Mouse (Mus musculus): ENCODE measurements around the gene Clip1.

Clip1 gene

DNA sequence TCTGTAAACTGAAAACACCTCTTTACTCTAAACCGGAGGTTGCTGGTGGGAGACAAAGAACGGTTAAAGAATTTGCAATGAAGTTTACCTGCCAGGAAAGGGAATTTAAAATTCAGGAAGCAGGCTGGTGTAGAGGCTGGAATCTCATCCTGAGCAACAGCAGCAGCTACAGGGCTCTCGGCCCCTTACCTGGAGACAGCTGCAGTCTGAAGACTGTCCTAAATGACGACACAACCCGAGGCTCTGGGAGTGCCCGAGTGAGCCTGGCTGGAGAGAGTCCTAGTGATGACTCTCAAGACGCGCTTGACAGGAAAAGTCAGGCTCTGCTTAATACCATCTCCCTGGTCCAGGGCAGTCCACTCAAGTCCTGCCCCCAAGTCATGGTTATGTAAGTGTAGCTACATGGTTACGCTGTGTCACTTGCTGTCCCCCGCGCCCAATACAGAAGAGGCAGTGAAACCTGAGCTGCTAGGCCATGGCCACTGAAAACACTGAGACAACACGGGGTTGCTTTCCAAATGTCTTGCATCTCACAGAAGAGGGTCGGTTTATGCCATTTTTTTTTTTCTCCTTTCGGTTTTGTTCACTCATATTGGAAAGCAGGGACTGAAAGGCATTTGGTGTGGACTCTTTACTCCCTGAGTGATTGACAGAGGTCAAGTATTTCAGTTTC lies 13.5 kb downstream of the Clip1 start:
- DNase-seq: peak; percentile 76

DNA sequence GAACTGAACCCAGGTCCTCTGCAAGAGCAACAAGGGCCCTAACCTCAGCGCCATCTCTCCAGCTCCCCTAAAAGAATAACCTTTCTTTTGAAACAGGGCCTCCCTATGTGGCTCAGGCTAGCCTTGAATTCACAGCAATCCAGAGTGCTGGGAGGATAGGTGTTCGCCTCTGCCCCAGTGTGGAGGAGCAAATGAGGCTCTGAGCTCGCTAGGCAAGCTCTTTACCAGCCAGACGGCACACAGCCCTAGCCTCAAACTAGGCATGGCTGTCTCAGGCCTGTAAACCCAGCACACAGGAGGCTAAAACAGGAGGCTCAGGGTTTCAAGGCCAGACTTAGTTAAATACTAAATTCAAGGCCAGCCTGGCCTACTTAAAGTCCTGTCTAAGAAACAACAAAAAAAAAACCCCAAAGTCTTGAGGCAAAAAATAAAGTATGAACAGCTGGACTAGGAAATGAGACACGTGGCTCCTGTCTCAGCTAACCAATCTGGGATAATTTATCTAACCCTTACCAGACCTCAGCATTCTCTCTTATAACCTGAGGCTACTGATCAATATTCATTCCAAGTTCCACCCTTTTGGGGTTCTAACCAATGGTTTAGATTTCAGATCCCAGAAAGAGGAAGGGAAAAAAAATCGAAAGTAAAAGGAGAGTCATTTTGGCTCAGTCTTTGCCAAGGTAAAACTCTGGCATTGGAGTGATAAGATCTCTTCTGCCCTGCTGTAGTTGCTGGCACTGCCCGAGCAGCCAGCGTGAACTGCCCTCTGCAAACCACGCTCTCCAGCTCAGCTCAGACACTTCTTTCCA lies 14.2 kb downstream of the Clip1 start:
- no peak for DNase-seq

DNA sequence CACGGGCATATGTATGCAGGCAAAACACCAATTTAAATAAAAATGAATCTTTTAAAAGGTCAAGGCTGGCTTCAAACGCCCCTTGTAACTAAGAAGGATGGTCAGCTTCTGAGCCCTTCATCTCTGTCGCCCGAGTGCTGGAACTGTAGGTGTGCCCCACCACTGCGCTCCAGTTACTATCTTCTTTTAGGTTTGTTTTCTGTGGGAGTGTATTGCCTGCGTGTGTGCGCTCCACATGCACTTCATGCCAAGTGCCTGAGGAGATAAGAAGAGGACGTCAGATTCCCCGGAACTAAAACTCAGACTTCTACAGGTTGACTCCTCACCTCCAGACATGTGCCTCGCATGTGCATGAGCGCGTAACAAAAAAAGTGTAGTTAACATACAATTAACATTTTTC lies 16.5 kb downstream of the Clip1 start:
- no peak for DNase-seq

DNA sequence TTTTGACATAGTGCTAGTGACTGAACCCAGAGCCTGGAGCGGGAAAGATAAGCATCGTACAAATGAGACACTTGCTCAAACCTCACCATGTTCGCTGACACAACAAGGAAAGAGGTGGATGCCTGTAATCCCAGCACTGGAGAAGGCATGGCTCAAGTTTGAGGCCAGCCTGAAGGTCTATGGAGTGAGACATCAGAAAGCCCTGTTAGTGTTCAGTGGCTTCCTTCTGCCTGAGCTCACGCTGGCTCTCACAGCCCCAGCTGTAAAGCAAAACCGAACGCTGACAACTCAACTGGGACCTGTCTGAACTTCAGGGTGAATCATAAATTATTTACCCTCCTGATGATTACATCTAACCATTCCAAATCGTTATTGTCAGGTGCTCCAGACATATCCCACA lies 18.5 kb downstream of the Clip1 start:
- DNase-seq: no peak

DNA sequence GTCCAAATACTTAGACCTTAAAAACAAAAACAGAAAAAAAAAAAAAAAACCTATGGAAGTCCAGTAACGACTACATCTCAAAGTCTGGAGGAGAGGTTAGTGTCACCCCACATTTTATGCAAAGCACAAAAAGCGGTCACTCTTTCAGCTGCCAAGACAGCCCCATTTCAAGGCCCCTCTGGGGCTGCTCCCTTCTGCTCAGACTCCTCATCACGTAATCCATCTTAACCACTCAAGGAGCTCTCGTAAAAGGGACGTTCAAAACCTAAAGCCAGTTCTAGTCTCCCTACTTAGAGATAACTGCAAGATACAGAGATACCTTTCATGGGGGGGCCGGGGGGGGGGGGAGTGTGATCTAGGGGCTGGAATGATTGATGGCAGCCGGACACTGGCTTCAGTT lies 20.1 kb downstream of the Clip1 start:
- DNase-seq: no peak

DNA sequence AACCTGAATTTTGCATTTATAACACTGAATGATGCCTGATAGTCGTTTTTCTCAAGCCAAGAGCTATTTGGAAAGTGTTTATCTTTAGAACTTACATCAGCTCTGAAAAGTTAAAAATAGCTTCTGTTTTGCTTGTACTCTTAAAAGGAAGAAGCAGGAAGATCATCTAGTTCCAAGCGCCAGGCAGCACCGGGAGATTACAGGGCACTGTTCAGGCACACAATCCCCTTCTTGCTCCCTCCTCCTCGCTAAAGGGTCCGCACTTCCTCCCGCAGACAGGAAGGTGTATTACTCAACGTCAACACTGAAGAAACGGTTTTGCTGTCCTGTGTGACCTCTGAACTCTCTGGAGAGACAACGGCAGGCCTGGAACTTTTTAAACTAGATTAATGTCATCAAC lies 22.4 kb downstream of the Clip1 start:
- DNase-seq: peak; percentile 78

DNA sequence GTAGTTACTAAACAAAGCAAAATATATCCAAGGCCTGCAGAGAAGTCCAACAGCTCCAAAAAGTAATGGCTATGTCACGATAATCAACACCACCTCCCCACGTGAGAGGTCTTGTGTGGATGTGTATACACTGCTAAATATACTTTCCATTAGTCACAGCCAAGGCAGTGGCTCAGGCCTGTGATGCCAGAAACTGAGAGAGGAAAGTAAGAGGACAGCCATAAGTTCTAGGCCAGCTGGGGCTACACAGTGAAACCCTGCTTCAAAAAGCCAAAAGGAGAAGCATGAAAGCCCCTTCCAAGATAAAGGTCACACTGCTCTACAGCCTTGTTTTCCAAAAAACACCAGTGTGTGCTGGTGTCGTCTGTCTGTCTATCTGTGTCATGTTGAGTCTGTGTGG lies 22.8 kb downstream of the Clip1 start:
- DNase-seq: peak; percentile 51

DNA sequence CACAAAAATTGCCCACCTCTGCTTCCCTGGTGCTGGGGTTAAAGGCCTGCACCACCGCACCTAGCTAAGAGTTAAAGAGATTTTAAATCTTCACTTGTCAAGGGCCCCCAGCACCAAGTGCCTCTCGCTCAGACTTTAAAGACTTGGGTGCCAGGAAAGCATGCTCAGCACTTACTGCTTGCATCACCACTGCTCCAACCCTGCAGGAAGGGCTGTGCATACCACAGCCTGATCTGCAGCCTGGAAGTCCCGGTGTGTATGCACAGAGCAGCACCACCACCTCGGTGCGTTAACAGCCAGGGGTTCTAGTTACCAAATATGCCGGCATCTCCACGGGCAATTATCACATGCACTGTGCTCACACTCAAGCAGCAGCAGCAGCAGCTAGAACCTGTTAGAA lies 26.8 kb downstream of the Clip1 start:
- peak; percentile 63 for DNase-seq

DNA sequence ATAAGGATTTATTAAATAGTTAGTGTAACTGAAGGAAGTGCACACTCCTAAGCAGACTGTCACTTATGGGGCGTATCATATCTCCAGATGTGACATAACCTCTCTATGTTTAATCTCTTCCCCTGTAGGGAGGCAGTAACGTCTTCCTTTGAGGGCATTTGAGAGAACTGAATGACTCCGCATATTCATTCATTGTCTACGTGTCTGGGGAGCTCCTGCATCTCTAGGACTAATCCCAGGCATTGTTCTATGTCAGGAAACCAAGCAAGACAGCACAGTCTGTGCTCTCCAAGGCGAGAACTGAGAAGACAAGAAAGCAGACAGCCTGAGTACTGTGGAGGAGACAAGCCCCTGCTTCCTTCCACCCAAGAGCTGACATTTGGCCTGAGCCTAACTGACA lies 29.5 kb downstream of the Clip1 start:
- peak; percentile 43 for DNase-seq

DNA sequence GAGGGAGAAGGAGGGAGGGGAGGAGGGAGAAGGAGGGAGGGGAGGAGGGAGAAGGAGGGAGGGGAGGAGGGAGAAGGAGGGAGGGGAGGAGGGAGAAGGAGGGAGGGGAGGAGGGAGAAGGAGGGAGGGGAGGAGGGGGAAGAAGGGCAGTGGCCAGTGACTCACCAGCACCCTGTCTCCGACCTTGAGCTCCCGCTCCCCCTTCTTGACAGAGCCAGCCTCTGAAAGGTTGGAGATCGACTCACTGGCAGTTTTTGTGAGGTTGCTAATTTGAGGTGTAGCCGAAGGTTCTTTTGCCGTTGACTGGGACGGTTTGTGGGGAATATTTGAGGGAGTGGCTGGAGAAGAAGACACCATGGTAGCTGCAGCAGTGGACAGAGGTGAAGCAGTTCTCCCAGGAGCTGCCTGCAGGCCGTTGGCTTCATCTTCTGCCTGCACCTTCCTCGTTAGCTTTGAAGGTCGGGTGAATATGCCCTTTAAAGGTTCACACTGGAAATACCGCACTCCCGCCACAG lies 31.1 kb downstream of the Clip1 start:
- no peak for DNase-seq

DNA sequence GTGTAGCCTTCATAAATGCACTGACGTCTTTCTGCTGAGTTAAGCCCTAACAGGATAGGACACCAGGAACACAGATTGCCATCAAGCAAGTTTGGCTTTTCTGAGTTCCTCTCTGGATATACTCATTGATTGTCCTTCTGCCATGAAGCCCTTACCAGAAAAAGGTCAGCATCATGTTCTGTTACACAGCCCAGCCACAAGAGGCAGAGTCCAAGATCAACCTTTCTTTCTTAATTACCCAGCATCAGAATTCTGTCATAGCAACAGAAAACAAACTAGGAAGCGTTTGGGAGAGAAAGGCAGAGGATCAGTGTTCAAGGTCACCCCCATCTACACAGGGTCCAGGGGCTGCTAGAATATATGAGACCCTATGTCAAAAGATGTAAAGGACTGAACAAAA lies 33.6 kb downstream of the Clip1 start:
- DNase-seq: no peak

DNA sequence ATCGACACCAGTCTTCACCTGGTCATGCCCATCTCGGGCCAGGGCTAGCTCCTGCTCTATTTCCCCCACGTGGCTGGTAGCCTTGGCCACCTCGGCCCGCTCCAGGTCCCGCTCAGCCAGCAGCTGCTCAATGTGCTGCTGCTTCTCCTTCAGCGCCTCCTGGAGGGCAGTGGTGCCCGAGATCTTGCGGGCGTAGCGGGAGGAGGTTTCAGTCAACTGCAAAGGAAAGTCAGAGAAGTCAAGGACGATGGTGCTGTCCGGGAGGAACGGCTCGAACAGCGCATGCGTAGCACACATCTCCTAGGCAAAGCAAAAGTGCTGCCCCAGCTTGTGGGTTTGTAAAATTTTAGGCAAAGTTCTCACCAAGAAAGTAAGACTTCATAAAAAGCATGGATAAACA lies 42.0 kb downstream of the Clip1 start:
- DNase-seq: no peak

DNA sequence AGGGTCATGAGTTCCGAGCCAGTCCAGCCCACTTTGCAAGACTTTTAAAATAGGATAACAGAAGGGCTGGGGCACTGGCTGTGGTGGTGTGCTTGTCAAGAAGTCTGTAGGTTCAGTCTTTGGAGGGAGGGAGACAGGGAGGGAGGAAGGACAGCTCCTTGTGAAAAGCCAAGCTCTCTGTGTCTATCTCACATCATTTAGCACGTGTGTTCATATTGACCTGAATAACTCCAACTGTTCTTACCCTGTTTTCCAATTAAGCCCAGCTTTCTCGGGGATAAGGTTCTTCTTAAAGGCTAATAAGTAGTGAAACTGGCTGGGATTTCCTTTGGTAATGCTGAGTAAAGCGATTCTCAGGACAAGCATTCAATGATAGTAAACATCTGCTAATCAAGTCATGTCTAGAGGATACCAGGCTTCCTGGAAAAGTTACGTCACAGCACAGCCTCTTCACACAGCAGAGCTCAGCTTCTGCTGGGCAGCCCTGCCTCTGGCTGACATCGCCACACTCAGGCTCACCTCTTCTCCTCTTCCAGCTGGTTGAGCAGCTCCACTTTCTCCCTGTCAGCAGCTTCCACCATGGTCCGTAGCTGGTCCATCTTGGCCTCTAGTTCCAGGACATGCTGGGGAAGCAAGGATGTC lies 43.0 kb downstream of the Clip1 start:
- peak; percentile 56 for DNase-seq

DNA sequence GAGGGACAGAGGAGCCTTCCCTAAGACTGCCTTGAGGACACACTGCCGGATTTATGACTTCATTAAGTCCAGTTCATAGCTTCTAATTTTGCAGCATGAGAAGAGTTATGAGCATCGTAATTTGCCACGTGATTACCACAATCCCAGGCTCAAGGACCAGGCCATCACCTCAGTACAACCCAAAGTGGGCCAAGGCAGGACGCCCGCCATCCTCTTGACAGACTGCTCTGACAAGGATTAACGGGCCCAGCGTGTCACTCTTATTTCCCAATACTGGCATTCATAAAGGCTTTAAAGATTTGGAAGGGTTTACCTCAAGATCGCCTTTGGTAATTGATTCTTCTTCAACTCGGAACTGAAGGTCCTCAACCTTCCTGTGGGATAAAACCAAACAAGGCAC lies 44.2 kb downstream of the Clip1 start:
- DNase-seq: no peak

DNA sequence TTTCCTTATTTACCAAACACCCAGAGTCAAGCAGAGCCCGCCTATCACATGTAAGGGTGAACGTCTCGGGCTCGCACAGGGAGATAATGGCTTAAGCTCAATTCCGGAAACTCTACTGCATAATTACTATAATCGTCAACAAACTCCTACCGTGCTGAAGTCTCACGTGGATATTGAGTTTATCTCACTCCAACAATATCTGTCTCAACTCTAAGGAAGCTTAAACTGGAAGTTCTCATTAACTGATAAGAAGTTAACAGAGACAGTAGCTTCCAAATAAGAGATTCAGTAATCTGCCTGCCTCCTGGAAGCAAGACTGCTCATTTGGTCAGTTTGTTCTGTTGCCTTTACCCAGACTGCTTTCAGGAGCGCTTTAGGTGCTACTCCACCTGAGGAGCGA lies 53.2 kb downstream of the Clip1 start:
- DNase-seq: no peak

DNA sequence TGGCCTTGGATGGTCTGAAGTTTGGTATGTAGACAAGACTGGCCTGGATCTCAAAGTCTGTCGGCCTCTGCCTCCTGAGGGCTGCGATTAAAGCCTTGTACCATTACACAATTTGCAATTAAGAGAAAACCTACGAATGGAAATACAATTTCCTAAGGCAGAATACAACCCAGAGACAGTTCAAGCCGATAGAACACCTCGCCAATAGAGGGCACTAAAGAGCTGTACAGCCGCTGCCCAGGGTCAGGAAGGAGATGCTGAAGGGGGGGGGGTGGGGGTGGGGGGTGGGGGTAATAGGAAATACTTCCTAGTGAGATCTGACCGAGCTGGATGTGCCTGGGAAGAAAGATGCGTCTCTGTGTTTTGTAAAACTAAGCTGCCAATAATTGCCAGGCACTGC lies 57.8 kb downstream of the Clip1 start:
- DNase-seq: peak; percentile 91

DNA sequence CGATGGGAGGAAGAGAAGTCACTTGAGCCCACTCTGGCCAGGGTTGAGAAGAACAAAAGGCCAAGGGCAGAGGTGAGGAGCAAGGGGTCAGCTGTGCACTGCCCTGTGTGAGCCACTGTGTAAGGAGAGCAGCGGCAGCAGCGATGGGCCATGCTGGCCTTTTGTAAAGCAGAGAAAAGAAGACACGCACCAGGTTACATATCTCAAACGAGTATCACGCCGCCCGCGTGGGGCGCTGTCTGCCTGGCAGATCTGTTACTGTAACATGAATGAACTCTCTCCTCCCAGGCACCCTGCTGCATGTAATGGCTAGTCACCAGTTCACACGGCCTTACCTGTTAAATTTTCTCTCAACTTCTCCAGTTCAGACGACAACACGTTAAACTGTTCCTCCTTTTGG lies 62.0 kb downstream of the Clip1 start:
- no peak for DNase-seq

DNA sequence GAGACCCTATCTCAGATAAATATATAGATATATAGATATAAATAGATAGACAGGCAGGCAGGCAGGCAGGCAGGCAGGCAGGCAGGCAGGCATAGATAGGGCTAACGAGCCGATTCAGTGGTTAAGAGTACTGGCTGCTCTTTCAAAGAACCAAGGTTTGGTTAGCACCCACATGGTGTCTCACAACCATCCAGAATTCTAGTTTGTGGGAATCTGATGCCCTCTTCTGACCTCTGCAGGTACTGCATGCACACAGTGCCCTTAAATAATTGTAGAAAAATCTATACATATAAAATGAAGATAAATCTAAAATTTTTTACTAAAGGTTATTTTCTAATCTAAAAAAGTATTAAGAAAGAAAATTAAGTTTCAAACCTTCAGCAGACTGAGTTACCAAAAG lies 65.9 kb downstream of the Clip1 start:
- peak; percentile 48 for DNase-seq

DNA sequence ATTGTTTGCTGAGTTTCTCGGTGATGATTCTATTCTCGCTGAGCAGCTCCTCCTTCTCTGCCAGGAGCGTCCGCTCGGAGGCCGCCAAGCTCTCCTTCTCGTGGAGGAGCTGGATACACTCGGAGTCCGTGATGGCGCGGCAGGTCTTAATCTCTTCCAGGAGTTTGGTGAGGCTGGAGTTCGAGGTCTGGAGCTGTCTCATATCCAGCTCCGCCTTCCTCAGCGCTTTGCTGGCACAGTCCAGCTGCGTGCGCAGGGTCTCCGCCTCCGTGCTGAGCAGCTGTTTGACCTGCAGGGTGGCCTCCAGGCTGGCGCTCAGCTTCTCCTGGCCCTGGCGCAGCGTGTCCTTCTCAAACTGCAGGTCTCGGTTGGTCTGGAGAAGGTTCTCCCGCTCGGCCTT lies 70.2 kb downstream of the Clip1 start:
- no peak for DNase-seq

DNA sequence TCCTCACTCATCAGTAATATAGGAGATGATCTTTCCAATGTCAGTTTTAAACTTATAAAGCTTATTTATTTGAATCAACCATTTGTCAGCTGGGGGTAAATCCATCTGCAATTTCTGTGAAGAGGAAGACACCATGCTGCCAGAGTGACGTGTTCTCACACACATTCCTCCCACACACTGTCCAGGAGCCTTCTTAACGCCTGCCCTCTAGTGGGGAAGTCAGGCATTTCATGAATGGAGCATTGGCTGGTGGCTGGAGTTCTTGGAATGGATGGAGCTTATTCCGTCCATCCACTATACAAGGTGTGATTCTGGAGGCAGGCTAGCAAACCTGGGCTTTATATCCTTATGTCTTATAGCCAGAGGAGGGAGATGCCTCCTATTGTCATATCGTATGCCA lies 74.6 kb downstream of the Clip1 start:
- DNase-seq: peak; percentile 85

DNA sequence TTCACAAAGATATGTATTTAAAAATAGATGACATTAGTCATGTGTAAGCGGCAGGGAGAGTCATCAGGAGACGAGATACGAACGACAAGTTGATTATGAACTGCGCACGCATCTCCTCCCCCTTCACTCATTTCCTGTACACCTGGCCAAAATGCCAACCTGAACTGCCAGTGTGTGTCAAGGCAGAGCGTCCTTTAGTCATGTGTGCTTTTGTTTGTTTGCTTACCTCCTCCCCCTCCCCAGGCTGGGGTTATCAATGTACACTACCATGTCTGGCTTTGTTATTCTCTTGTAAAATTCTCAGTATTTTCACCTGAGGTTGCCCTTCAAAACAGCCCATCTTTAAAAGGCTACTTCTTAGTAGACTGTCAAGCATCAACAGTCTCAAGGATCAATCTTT lies 75.0 kb downstream of the Clip1 start:
- DNase-seq: no peak

DNA sequence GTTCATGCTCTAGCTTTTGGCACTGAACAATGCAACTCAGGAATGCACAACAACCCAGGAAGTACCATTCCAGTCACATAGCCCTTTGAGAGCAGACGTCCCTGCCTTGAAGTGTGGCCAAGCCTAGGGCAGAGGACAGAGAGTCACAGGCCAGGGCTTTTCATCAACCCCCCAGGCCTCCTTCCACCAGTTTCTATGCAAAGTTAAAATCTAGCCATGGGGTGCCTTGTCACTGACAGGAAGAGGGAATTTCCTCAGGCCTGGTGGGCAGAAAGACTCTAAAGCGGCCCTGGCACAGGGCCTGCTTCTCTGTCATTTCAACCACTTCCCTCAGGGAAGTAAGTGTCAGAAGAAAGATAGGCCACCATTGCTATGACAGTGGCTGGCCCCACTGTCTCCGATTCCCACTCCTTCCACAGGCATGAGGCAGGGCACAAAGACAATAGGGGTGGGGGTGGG lies 77.2 kb downstream of the Clip1 start:
- DNase-seq: peak; percentile 43

DNA sequence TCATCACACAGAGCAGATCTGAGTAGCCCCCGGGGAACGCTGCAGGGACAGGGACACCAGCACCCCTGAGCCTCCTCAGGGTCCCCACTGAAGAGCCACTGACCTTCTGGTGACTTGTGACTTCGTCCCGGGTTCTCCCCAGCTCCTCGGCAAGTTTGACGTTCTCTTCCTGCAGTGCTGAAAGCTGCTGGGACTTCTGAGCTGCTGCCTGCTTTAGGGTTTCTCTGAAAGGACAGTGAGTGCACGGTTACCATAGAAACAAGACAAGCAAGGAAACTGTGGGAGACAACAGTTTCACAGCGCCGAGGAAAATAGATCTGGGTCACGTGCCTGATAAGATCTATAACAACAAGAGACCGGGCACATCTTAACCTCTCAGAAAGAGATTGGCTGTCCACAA lies 80.9 kb downstream of the Clip1 start:
- DNase-seq: peak; percentile 24

DNA sequence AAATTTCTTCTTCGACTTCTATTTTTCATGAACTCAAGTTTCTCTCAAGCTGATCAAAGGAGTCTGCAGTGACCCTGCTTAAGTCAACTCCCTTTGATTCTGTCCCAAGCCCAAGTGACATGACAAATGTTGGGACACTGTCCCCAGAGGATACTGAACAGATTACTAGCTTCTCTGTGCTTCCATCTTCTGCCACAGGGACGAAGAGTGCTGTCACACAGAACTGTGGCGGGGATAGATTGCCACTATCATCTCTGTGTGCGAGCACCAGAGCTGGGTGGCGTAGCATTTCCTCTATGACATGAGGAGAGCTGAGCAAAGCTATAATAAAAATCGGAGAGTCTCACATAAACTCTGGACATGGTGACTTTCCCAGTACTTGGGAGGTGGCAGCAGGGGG lies 82.2 kb downstream of the Clip1 start:
- DNase-seq: peak; percentile 48

Measured in lung, postnatal 36 days (tissue).